Mouse (Mus musculus): Measurements from ENCODE around the gene Cd70. TPM values are rescaled to one million over a fixed set of nuclear protein-coding genes. Genes with fewer than 3 reads are reported as not detected.

The Cd70 gene
- 0.24 TPM in 1 of 2 replicates, not detected in the other for polyA plus RNA-seq (2012; rRNA removed)

GRCm38 (mm10) chr17:57148994-57149803 is at the start of gene Cd70:
Gene Cd70 (minus strand): TSS chr17:57149777.

GRCm38 (mm10) chr17:57194041-57194507 is 44.5 kb upstream of the Cd70 start, which contains the start of gene Tnfsf14:
Gene Tnfsf14 (minus strand): TSS chr17:57194177.

DNA sequence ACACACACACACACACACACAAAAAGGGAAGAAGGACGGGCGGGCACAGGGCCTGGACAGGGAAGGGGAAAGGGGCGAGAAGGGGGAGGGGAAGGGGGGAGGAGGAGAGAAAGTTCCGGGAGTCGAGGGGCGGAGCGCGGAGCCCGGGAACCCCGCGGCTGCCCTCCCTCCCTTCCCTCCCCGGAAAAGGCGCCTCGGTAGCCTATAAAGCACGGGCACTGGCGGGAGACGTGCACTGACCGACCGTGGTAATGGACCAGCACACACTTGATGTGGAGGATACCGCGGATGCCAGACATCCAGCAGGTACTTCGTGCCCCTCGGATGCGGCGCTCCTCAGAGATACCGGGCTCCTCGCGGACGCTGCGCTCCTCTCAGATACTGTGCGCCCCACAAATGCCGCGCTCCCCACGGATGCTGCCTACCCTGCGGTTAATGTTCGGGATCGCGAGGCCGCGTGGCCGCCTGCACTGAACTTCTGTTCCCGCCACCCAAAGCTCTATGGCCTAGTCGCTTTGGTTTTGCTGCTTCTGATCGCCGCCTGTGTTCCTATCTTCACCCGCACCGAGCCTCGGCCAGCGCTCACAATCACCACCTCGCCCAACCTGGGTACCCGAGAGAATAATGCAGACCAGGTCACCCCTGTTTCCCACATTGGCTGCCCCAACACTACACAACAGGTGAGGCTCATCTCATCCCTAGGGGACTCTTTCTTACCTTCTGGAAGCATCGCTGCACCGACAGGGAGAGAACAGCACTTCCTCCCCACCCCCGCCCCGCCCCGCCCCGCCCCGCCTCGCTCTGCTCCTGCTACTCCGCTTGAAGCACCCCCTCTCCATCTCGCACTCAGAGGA is 44.2 kb downstream of the Cd70 start, which contains the start of gene Tnfsf9:
Tnfsf9 (plus strand) TSS at position 145 of the 854 bp plus-strand sequence.

Other genes with a start within 250 kb of the Cd70 start
- gene Mllt1, start 214.4 kb downstream of the Cd70 start, polyA plus RNA-seq (2012; rRNA removed): 24.1 and 27.8 TPM in 2 replicates
- 23.5 and 26.4 TPM in 2 replicates for gene Acer1, start 167.7 kb downstream of the Cd70 start, polyA plus RNA-seq (2012; rRNA removed)
- gene Clpp, start 159.5 kb downstream of the Cd70 start, polyA plus RNA-seq (2012; rRNA removed): 92.3 and 119 TPM in 2 replicates
- gene Alkbh7, start 152.4 kb downstream of the Cd70 start, polyA plus RNA-seq (2012; rRNA removed): 29.2 and 45.8 TPM in 2 replicates
- not detected in 2 replicates for gene Pspn, start 149.8 kb downstream of the Cd70 start, polyA plus RNA-seq (2012; rRNA removed)
- gene Gtf2f1, start 138.5 kb downstream of the Cd70 start, polyA plus RNA-seq (2012; rRNA removed): 19.6 and 20.1 TPM in 2 replicates
- not detected in 2 replicates for gene Gm17949, start 138.3 kb downstream of the Cd70 start, polyA plus RNA-seq (2012; rRNA removed)
- 44.9 and 45.0 TPM in 2 replicates for gene Khsrp, start 118.3 kb downstream of the Cd70 start, polyA plus RNA-seq (2012; rRNA removed)
- gene Slc25a41, start 108.1 kb downstream of the Cd70 start, polyA plus RNA-seq (2012; rRNA removed): 0.10 TPM in 1 of 2 replicates, not detected in the other
- gene Crb3, start 90.7 kb downstream of the Cd70 start, polyA plus RNA-seq (2012; rRNA removed): 122 and 141 TPM in 2 replicates
- 25.5 and 25.6 TPM in 2 replicates for gene Slc25a23, start 89.9 kb downstream of the Cd70 start, polyA plus RNA-seq (2012; rRNA removed)
- 1.1 and 1.8 TPM in 2 replicates for gene Dennd1c, start 71.3 kb downstream of the Cd70 start, polyA plus RNA-seq (2012; rRNA removed)
- gene Tubb4a, start 62.0 kb downstream of the Cd70 start, polyA plus RNA-seq (2012; rRNA removed): 3.5 and 5.0 TPM in 2 replicates
- gene Tnfsf9, start 44.5 kb downstream of the Cd70 start, polyA plus RNA-seq (2012; rRNA removed): 1.9 and 3.0 TPM in 2 replicates
- 0.31 and 0.60 TPM in 2 replicates for gene Tnfsf14, start 44.4 kb upstream of the Cd70 start, polyA plus RNA-seq (2012; rRNA removed)
- 20.4 and 33.8 TPM in 2 replicates for gene C3, start 78.4 kb upstream of the Cd70 start, polyA plus RNA-seq (2012; rRNA removed)
- 36.4 and 37.2 TPM in 2 replicates for gene Gpr108, start 98.7 kb upstream of the Cd70 start, polyA plus RNA-seq (2012; rRNA removed)
- gene Trip10, start 99.7 kb upstream of the Cd70 start, polyA plus RNA-seq (2012; rRNA removed): 14.8 and 18.3 TPM in 2 replicates
- gene Vav1, start 129.3 kb upstream of the Cd70 start, polyA plus RNA-seq (2012; rRNA removed): 0.59 and 0.63 TPM in 2 replicates
- 2.5 and 2.8 TPM in 2 replicates for gene Adgre1, start 208.9 kb upstream of the Cd70 start, polyA plus RNA-seq (2012; rRNA removed)